Mouse (Mus musculus): ENCODE measurements around the gene Epha6. TPM values are rescaled to one million over a fixed set of nuclear protein-coding genes. Genes with fewer than 3 reads are reported as not detected.

Epha6 gene
- polyA plus RNA-seq, 1 experiment from 2014 or later: 0.33 TPM

- H3K27me3 ChIP-seq (ENCODE audit: control insufficient read depth, insufficient read depth, low read length): no peaks in the 10 kb centered on the region
- H3K9me3 ChIP-seq (ENCODE audit: control insufficient read depth, low read length): no peaks in the 10 kb centered on the region
- DNase-seq (ENCODE audit: low spot score): no peak
- no peak overlapping the region for H3K27ac ChIP-seq (replicated peaks; ENCODE audit: low read depth, low read length)
- no peaks in the 10 kb centered on the region for H3K4me1 ChIP-seq (ENCODE audit: control insufficient read depth, insufficient read depth, low read length)
- H3K9ac ChIP-seq (ENCODE audit: low read length): no peak overlapping the region
- 60% methylated on average over 4 of the region's 4 CpGs for WGBS
- no peak overlapping the region for H3K4me2 ChIP-seq (ENCODE audit: low read depth, severe bottlenecking)
- ATAC-seq (ENCODE audit: insufficient number of reproducible peaks, low FRiP score, low TSS enrichment, low read depth): no peak
- no peak overlapping the region for H3K4me3 ChIP-seq (ENCODE audit: low read depth, low read length)
- no peaks in the 10 kb centered on the region for H3K36me3 ChIP-seq (ENCODE audit: control insufficient read depth, insufficient read depth, low read length)
Measured at GRCm38 (mm10) chr16:59969816-59970215, 635.5 kb downstream of the Epha6 start.

GRCm38 (mm10) chr16:59955731-59956130 is 649.6 kb downstream of the Epha6 start:
- 85% methylated on average over 2 of the region's 2 CpGs for WGBS
- Histone ChIP-seq H3K36me3 (ENCODE audit: control insufficient read depth, insufficient read depth, low read length) (no peaks in the 10 kb centered on the region), H3K9me3 (ENCODE audit: control insufficient read depth, low read length) (no peaks in the 10 kb centered on the region), H3K4me2 (ENCODE audit: low read depth, severe bottlenecking) (no peak overlapping the region), H3K9ac (ENCODE audit: low read length) (no peak overlapping the region), H3K27ac (replicated peaks; ENCODE audit: low read depth, low read length) (no peak overlapping the region), H3K4me3 (ENCODE audit: low read depth, low read length) (no peak overlapping the region), H3K4me1 (ENCODE audit: control insufficient read depth, insufficient read depth, low read length) (no peaks in the 10 kb centered on the region), H3K27me3 (ENCODE audit: control insufficient read depth, insufficient read depth, low read length) (no peaks in the 10 kb centered on the region)
- no peak for DNase-seq (ENCODE audit: low spot score)
- no peak for ATAC-seq (ENCODE audit: insufficient number of reproducible peaks, low FRiP score, low TSS enrichment, low read depth)

- DNase-seq (ENCODE audit: low spot score) (no peak), ATAC-seq (ENCODE audit: insufficient number of reproducible peaks, low FRiP score, low TSS enrichment, low read depth) (no peak)
- Histone ChIP-seq H3K4me1 (ENCODE audit: control insufficient read depth, insufficient read depth, low read length) (no peaks in the 10 kb centered on the region), H3K27ac (replicated peaks; ENCODE audit: low read depth, low read length) (no peak overlapping the region), H3K27me3 (ENCODE audit: control insufficient read depth, insufficient read depth, low read length) (no peaks in the 10 kb centered on the region), H3K36me3 (ENCODE audit: control insufficient read depth, insufficient read depth, low read length) (no peaks in the 10 kb centered on the region), H3K4me3 (ENCODE audit: low read depth, low read length) (no peak overlapping the region), H3K4me2 (ENCODE audit: low read depth, severe bottlenecking) (no peak overlapping the region), H3K9me3 (ENCODE audit: control insufficient read depth, low read length) (no peaks in the 10 kb centered on the region), H3K9ac (ENCODE audit: low read length) (no peak overlapping the region)
- WGBS: 90% methylated on average over 4 of the region's 4 CpGs
Measured at GRCm38 (mm10) chr16:59923696-59924095, 681.6 kb downstream of the Epha6 start.

- ATAC-seq (ENCODE audit: insufficient number of reproducible peaks, low FRiP score, low TSS enrichment, low read depth): no peak
- Histone ChIP-seq H3K27me3 (ENCODE audit: control insufficient read depth, insufficient read depth, low read length) (no peaks in the 10 kb centered on the region), H3K4me1 (ENCODE audit: control insufficient read depth, insufficient read depth, low read length) (no peaks in the 10 kb centered on the region), H3K9ac (ENCODE audit: low read length) (no peak overlapping the region), H3K36me3 (ENCODE audit: control insufficient read depth, insufficient read depth, low read length) (no peaks in the 10 kb centered on the region), H3K4me3 (ENCODE audit: low read depth, low read length) (no peak overlapping the region), H3K27ac (replicated peaks; ENCODE audit: low read depth, low read length) (no peak overlapping the region), H3K4me2 (ENCODE audit: low read depth, severe bottlenecking) (no peak overlapping the region), H3K9me3 (ENCODE audit: control insufficient read depth, low read length) (no peaks in the 10 kb centered on the region)
- WGBS: 97% methylated on average over 13 of the region's 13 CpGs
- no peak for DNase-seq (ENCODE audit: low spot score)
Measured at GRCm38 (mm10) chr16:59880073-59880472, 725.3 kb downstream of the Epha6 start.

GRCm38 (mm10) chr16:59871792-59872191 is 733.5 kb downstream of the Epha6 start:
- Histone ChIP-seq H3K4me1 (ENCODE audit: control insufficient read depth, insufficient read depth, low read length) (no peaks in the 10 kb centered on the region), H3K27ac (replicated peaks; ENCODE audit: low read depth, low read length) (no peak overlapping the region), H3K4me2 (ENCODE audit: low read depth, severe bottlenecking) (no peak overlapping the region), H3K27me3 (ENCODE audit: control insufficient read depth, insufficient read depth, low read length) (no peaks in the 10 kb centered on the region), H3K4me3 (ENCODE audit: low read depth, low read length) (no peak overlapping the region), H3K36me3 (ENCODE audit: control insufficient read depth, insufficient read depth, low read length) (no peaks in the 10 kb centered on the region), H3K9ac (ENCODE audit: low read length) (no peak overlapping the region), H3K9me3 (ENCODE audit: control insufficient read depth, low read length) (no peaks in the 10 kb centered on the region)
- ATAC-seq (ENCODE audit: insufficient number of reproducible peaks, low FRiP score, low TSS enrichment, low read depth): no peak
- DNase-seq (ENCODE audit: low spot score): no peak
- WGBS: 94% methylated on average over 3 of the region's 3 CpGs

- H3K9ac ChIP-seq (ENCODE audit: low read length): no peak overlapping the region
- DNase-seq (ENCODE audit: low spot score): no peak
- no peaks in the 10 kb centered on the region for H3K27me3 ChIP-seq (ENCODE audit: control insufficient read depth, insufficient read depth, low read length)
- no peak for ATAC-seq (ENCODE audit: insufficient number of reproducible peaks, low FRiP score, low TSS enrichment, low read depth)
- no peaks in the 10 kb centered on the region for H3K9me3 ChIP-seq (ENCODE audit: control insufficient read depth, low read length)
- no peak overlapping the region for H3K4me2 ChIP-seq (ENCODE audit: low read depth, severe bottlenecking)
- no peak overlapping the region for H3K27ac ChIP-seq (replicated peaks; ENCODE audit: low read depth, low read length)
- 85% methylated on average over 7 of the region's 7 CpGs for WGBS
- no peak overlapping the region for H3K4me3 ChIP-seq (ENCODE audit: low read depth, low read length)
- no peaks in the 10 kb centered on the region for H3K4me1 ChIP-seq (ENCODE audit: control insufficient read depth, insufficient read depth, low read length)
- H3K36me3 ChIP-seq (ENCODE audit: control insufficient read depth, insufficient read depth, low read length): no peaks in the 10 kb centered on the region
Measured at GRCm38 (mm10) chr16:59854160-59854717, 751.1 kb downstream of the Epha6 start.

GRCm38 (mm10) chr16:59852689-59853088 is 752.6 kb downstream of the Epha6 start:
- WGBS: 56% methylated on average over 2 of the region's 2 CpGs
- Histone ChIP-seq H3K27ac (replicated peaks; ENCODE audit: low read depth, low read length) (no peak overlapping the region), H3K36me3 (ENCODE audit: control insufficient read depth, insufficient read depth, low read length) (no peaks in the 10 kb centered on the region), H3K4me3 (ENCODE audit: low read depth, low read length) (no peak overlapping the region), H3K27me3 (ENCODE audit: control insufficient read depth, insufficient read depth, low read length) (no peaks in the 10 kb centered on the region), H3K9ac (ENCODE audit: low read length) (no peak overlapping the region), H3K4me2 (ENCODE audit: low read depth, severe bottlenecking) (no peak overlapping the region), H3K9me3 (ENCODE audit: control insufficient read depth, low read length) (no peaks in the 10 kb centered on the region), H3K4me1 (ENCODE audit: control insufficient read depth, insufficient read depth, low read length) (no peaks in the 10 kb centered on the region)
- DNase-seq (ENCODE audit: low spot score) (no peak), ATAC-seq (ENCODE audit: insufficient number of reproducible peaks, low FRiP score, low TSS enrichment, low read depth) (no peak)

- DNase-seq (ENCODE audit: low spot score): peak; percentile 61
Measured at GRCm38 (mm10) chr16:59846574-59846973, 758.8 kb downstream of the Epha6 start.

GRCm38 (mm10) chr16:59836778-59837177 is 768.6 kb downstream of the Epha6 start:
- 90% methylated on average over 4 of the region's 4 CpGs for WGBS
- Histone ChIP-seq H3K9me3 (ENCODE audit: control insufficient read depth, low read length) (no peaks in the 10 kb centered on the region), H3K4me3 (ENCODE audit: low read depth, low read length) (no peak overlapping the region)

More at GRCm38 (mm10) chr16:59846574-59846973, 758.8 kb downstream of the Epha6 start:
- Histone ChIP-seq H3K27me3 (ENCODE audit: control insufficient read depth, insufficient read depth, low read length) (no peaks in the 10 kb centered on the region), H3K9ac (ENCODE audit: low read length) (no peak overlapping the region), H3K4me2 (ENCODE audit: low read depth, severe bottlenecking) (no peak overlapping the region), H3K4me3 (ENCODE audit: low read depth, low read length) (no peak overlapping the region), H3K9me3 (ENCODE audit: control insufficient read depth, low read length) (no peaks in the 10 kb centered on the region), H3K36me3 (ENCODE audit: control insufficient read depth, insufficient read depth, low read length) (no peaks in the 10 kb centered on the region), H3K4me1 (ENCODE audit: control insufficient read depth, insufficient read depth, low read length) (no peaks in the 10 kb centered on the region), H3K27ac (replicated peaks; ENCODE audit: low read depth, low read length) (no peak overlapping the region)
- 20% methylated on average over 3 of the region's 3 CpGs for WGBS
- no peak for ATAC-seq (ENCODE audit: insufficient number of reproducible peaks, low FRiP score, low TSS enrichment, low read depth)

More at GRCm38 (mm10) chr16:59836778-59837177, 768.6 kb downstream of the Epha6 start:
- DNase-seq (ENCODE audit: low spot score) (no peak), ATAC-seq (ENCODE audit: insufficient number of reproducible peaks, low FRiP score, low TSS enrichment, low read depth) (no peak)
- Histone ChIP-seq H3K27me3 (ENCODE audit: control insufficient read depth, insufficient read depth, low read length) (no peaks in the 10 kb centered on the region), H3K27ac (replicated peaks; ENCODE audit: low read depth, low read length) (no peak overlapping the region), H3K4me1 (ENCODE audit: control insufficient read depth, insufficient read depth, low read length) (no peaks in the 10 kb centered on the region), H3K36me3 (ENCODE audit: control insufficient read depth, insufficient read depth, low read length) (no peaks in the 10 kb centered on the region), H3K9ac (ENCODE audit: low read length) (no peak overlapping the region), H3K4me2 (ENCODE audit: low read depth, severe bottlenecking) (no peak overlapping the region)

Measured in limb, embryonic 11.5 days (tissue).